In the genomic region with DNA sequence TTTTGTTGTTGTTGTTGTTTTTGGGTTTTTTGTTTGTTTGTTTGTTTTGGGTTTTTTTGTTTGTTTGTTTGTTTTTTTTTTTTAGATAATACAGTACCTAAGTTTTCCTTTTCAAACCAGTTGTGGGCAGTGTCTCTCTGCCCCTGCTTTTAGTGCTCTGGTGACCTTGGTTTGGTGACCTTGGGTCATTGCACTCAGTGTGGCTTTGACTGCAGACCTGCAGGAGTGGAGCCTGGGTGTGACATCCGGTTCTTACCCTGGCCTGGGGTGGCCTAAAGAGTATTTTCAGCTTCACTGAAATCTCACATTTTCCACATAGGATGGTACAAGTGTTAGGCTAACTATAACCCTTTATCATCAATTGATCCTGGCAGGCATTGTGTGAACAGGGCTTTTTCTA, we compare ENCODE assay signal across 20 mouse cellular contexts.
DNase-seq lines count a peak whose midpoint lies in the region; TF ChIP-seq lines count a peak whose summit lies in the region.
"Had no signal": no experiment of that assay in that cellular context is flagged by ENCODE, and none has a peak within 500 bp of the region (broad histone marks: within the 10 kb centered on the region; RNA-seq: fewer than 3 reads in every experiment).

No protein-coding gene starts in this region.

- no peaks in the 10 kb centered on the region for H3K36me3 ChIP-seq in ES-Bruce4 (ENCODE audit: control insufficient read depth, insufficient read depth, low read length, poor library complexity, severe bottlenecking)
- H3K36me3 ChIP-seq in ES-E14 (ENCODE audit: control insufficient read depth, insufficient read depth, low read length, poor library complexity, severe bottlenecking): no peaks in the 10 kb centered on the region
- H3K36me3 ChIP-seq: embryonic facial prominence, embryonic 12.5 days; embryonic facial prominence, embryonic 15.5 days; hindbrain, embryonic 13.5 days; intestine, embryonic 15.5 days had no signal

- no peak overlapping the region for H3K4me3 ChIP-seq in ES-Bruce4 (ENCODE audit: low read depth, low read length)
- no peak overlapping the region for H3K4me3 ChIP-seq in ES-E14 (ENCODE audit: insufficient read depth in 1 of 2, low read depth in 1 of 2, low read length in 2 of 2, poor library complexity in 1 of 2, severe bottlenecking in 1 of 2)
- H3K4me3 ChIP-seq: embryonic facial prominence, embryonic 12.5 days; embryonic facial prominence, embryonic 15.5 days; gastrocnemius, adult 2 months; hindbrain, embryonic 13.5 days; intestine, embryonic 15.5 days had no signal

- H3K27me3 ChIP-seq in ES-Bruce4 (ENCODE audit: control insufficient read depth, insufficient read depth, low read length, poor library complexity, severe bottlenecking): no peaks in the 10 kb centered on the region
- H3K27me3 ChIP-seq: embryonic facial prominence, embryonic 12.5 days; embryonic facial prominence, embryonic 15.5 days; hindbrain, embryonic 13.5 days; intestine, embryonic 15.5 days had no signal

- H3K9ac ChIP-seq in ES-Bruce4 (ENCODE audit: low read depth, poor library complexity, severe bottlenecking) (no peak overlapping the region), ES-E14 (ENCODE audit: insufficient read depth, low read depth, low read length, poor library complexity, severe bottlenecking) (no peak overlapping the region)
- H3K9ac ChIP-seq: embryonic facial prominence, embryonic 12.5 days; embryonic facial prominence, embryonic 15.5 days; forebrain, postnatal 0 days; hindbrain, embryonic 13.5 days; intestine, embryonic 15.5 days had no signal

- TF ChIP-seq POLR2A in ES-Bruce4 (IDR thresholded peaks at IDR 0.05; ENCODE audit: insufficient read depth, low read length): no peak

- H3K4me1 ChIP-seq in ES-Bruce4 (ENCODE audit: control insufficient read depth, insufficient read depth, low read length) (no peaks in the 10 kb centered on the region), ES-E14 (ENCODE audit: control insufficient read depth in 2 of 2, insufficient read depth in 2 of 2, low read length in 2 of 2, poor library complexity in 1 of 2) (peaks cover 2% of the 10 kb centered on the region in 2 experiments; a peak in 1 of 4 replicates)
- H3K4me1 ChIP-seq: embryonic facial prominence, embryonic 12.5 days; embryonic facial prominence, embryonic 15.5 days; intestine, embryonic 15.5 days had no signal

- no peaks in the 10 kb centered on the region for H3K9me3 ChIP-seq in ES-Bruce4 (replicated peaks; ENCODE audit: control insufficient read depth, insufficient read depth, low read length, poor library complexity, severe bottlenecking)
- no peaks in the 10 kb centered on the region for H3K9me3 ChIP-seq in ES-E14 (ENCODE audit: control insufficient read depth, insufficient read depth, low read depth, low read length)
- H3K9me3 ChIP-seq: embryonic facial prominence, embryonic 12.5 days; embryonic facial prominence, embryonic 15.5 days; hindbrain, embryonic 13.5 days; intestine, embryonic 15.5 days had no signal

- no peak for TF ChIP-seq CTCF in ES-Bruce4 (IDR thresholded peaks at IDR 0.05; ENCODE audit: low read depth, low read length)

- TF ChIP-seq EP300 in ES-Bruce4 (IDR thresholded peaks at IDR 0.05; ENCODE audit: insufficient read depth, low read depth, low read length): 0 out of 2 replicates have a peak, but pooled peaks have one; percentile 47

- peak; percentile 7 for DNase-seq in adrenal gland, postnatal 25 days
- DNase-seq in adrenal gland, postnatal 4 days (ENCODE audit: low spot score in 2 of 2): no peak
- peak; percentile 16 for DNase-seq in ES-E14 (ENCODE audit: low read depth, low spot score)
- DNase-seq in natural killer cell, adult 2 months (ENCODE audit: low spot score in 2 of 2): peak; percentile 2 to 3
- no peak for DNase-seq in kidney, postnatal 36 days
- DNase-seq in retina, embryonic 14.5 days (ENCODE audit: low spot score): no peak
- DNase-seq: cerebellum, adult 18-20 months; cerebellum, adult 9-10 months; cerebellum, postnatal 14 days; forebrain, postnatal 0 days; gastrocnemius, adult 2 months; gastrocnemius, postnatal 14 days; heart, adult 11 months; kidney, adult 11 months; kidney, adult 8-10 months had no signal

- in situ Hi-C loops in ES-E14 (cut with MboI; ENCODE audit: low sequenced_read_pairs in 2 of 2, unreplicated experiment in 2 of 2): no loop called here

- H3K27ac ChIP-seq in ES-Bruce4 (ENCODE audit: insufficient read depth, low read length): no peak overlapping the region
- no peak overlapping the region for H3K27ac ChIP-seq in ES-E14 (ENCODE audit: insufficient read depth, low read depth, low read length, poor library complexity, severe bottlenecking)
- H3K27ac ChIP-seq: embryonic facial prominence, embryonic 12.5 days; embryonic facial prominence, embryonic 15.5 days; gastrocnemius, adult 2 months; hindbrain, embryonic 13.5 days; intestine, embryonic 15.5 days had no signal

TF ChIP-seq in ES-E14, 5 proteins besides CTCF, POLR2A, EP300 and RAD21:
- TF ChIP-seq MAFK (IDR thresholded peaks at IDR 0.05; ENCODE audit: insufficient read depth, low read depth, low read length) (no peak), CHD2 (IDR thresholded peaks at IDR 0.05; ENCODE audit: low read depth, low read length) (no peak), ZNF384 (IDR thresholded peaks at IDR 0.05; ENCODE audit: low read depth, low read length) (no peak), ZC3H11A (IDR thresholded peaks at IDR 0.05; ENCODE audit: borderline replicate concordance, low read depth, low read length) (no peak), HCFC1 (IDR thresholded peaks at IDR 0.05; ENCODE audit: borderline replicate concordance, insufficient read depth, low read length) (no peak)

Comparison
In these comparisons a context has a peak if more than half of its experiments do, and no peak if none do; other contexts are left out.
1. DNase-seq: peak in adrenal gland, postnatal 25 days (single experiment), ES-E14 (single experiment) and natural killer cell, adult 2 months (2 of 2); none in adrenal gland, postnatal 4 days (0 of 2), kidney, postnatal 36 days (0 of 2) and retina, embryonic 14.5 days (single experiment).